Mouse (Mus musculus) right cerebral cortex, adult 2 months (tissue): ENCODE data around the gene Arid3b.
"Not testable (repeated sequence)": the region's sequence is repeated elsewhere in the genome, so short reads cannot be mapped to it uniquely, and the experiment has no call there.

Experiments
- DNase-seq, 2 experiments: peaks; one replicate each; pipeline ENCODE4 v3.0.0; 2021 to 2022; ENCODE audit warnings: low spot score in 2 of 2

Gene Arid3b

DNA sequence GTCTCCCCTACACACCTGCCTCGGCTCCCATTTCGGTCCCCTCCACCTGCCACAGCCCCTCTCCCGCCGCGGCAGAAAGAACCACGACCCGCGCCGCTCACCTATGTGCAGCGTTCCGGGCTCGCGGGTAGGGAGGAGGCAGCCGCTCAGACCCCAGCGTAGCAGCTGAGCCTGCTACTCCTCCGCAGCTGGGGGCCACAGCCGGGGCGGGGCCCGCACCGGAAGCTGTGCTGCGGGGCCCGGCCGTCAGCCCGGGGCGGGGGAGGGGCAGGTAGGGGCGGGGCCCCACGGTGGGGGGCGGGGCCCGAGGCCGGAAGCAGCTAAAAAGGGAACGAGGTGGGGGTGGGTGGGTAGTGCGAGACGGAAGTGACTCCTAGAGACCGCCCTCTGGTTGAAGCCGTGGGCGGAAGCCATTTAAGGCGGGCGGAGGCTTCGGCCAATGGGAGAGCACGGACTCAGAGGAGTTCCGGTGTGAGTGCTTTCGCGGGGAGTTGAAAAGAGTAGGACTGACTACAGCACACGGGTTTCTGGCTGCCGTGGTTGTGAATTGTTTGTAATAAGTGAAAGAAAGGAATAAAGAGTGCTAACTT, at the start of gene Arid3b:
Arid3b (minus strand) TSS at position 213 of the 590 bp plus-strand sequence.
- DNase-seq: peak; percentile 88 to 93

DNA sequence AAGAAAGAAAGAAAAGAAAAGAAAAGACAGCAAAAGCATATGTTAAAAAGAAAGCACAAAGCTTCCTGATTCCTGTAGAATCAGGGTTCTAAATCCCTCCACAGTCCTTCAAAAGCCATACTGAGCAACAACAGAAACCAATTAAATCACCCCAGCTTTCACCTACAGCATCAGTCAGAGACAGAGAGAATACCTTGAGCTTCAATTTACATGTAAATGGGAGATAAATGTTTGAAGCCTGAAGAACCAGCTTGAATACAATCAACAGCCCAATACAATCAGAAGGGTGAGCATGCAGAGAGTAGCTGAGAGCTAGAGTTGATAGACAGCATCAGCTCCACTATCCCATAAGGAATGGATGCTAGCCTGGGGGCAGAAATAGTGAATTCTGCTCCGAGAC, 46.8 kb upstream of the Arid3b start:
- DNase-seq: no peak

DNA sequence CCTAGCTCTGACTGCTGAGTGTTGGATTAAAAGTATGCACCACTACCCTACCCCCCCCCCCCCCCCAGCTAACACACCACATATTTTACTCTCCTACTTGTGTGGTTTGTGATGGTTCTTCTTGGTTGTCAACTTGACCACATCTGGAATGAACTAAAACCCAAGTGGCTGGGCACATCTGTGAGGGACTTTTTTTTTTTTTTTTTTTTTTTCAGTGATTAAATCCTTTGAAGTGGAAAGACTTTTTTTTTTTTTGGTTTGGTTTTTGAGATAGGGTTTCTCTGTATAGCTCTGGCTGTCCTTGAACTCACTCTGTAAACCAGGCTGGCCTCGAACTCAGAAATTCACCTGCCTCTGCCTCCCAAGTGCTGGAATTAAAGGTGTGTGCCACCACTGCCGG, 45.2 kb upstream of the Arid3b start:
- not testable (repeated sequence) for DNase-seq

DNA sequence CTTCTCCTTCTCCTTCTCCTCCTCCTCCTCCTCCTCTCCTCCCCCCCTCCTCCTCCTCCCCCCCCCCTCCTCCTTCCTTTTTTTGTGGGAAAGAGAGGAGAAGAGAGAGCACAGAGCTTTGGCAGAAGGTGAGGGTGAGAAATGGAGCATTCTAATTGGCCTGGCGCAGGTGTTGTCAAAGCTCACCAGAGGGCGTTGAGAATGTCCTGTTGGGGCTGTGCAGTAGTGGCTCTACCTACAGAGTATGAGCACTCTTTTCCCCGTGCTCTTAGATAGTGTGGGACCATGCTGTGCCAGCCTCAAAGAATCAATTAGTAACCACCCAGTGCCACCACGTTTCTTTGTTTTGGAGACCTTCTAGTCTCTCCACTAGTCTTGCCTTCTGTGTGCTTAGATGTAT, 43.7 kb upstream of the Arid3b start:
- no peak for DNase-seq

DNA sequence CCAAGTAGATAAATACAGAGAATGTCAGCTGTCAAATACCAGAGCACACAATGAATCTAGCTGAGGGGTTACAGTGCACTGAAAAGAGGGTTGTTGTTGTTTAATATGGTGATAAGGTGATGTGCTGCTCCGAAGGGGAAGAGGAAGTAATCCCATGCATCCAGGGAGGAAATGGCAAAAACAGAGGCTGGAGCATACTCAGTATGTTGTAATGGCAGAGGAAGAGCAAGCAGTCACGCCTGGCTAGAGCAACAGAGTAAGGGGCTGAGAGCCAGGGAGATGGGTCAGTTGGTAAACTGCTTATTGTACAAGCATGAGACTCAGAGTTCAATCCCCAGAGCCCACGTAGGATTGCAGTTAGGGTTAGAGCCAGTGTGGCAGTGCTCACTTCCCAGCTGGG, 42.6 kb upstream of the Arid3b start:
- no peak for DNase-seq

DNA sequence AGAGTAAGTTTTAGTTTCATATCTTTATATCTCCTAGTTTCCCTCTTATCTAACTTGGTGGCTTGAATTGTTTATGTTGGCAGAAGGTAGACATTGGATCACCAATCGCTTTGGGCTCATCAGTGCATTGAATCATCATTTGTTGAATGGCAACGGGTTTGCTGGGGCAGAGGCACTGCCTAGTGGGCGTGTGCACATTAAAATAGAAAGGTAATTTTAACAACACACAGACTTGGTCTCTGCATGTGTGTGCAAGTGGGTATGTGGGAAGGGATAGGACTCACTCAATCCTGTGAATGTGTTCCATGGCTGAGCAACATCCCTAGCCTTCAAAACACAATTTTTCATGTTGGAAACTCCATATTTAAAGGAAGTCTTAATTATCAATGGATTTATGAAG, 38.4 kb upstream of the Arid3b start:
- DNase-seq: peak in 1 of 2 experiments; percentile 16

DNA sequence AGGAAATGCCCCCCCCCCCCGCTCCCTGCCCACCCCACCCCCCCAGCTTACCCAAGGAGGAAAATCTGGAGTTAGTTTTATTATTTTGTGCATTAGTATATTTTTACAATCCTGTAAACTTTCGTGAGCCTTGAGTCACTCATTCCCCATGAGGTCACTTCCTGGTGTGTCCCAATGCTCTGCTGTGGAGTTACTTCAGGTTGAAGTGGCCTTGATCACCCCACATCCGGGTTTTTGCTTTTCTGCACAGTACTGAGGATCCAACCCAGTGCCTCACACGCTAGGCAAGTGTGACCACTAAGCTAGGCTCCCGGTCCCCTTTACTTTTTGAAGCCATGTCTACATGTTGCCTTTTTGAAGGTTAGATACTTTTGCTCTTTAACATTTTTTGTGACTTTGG, 37.5 kb upstream of the Arid3b start:
- no peak for DNase-seq

DNA sequence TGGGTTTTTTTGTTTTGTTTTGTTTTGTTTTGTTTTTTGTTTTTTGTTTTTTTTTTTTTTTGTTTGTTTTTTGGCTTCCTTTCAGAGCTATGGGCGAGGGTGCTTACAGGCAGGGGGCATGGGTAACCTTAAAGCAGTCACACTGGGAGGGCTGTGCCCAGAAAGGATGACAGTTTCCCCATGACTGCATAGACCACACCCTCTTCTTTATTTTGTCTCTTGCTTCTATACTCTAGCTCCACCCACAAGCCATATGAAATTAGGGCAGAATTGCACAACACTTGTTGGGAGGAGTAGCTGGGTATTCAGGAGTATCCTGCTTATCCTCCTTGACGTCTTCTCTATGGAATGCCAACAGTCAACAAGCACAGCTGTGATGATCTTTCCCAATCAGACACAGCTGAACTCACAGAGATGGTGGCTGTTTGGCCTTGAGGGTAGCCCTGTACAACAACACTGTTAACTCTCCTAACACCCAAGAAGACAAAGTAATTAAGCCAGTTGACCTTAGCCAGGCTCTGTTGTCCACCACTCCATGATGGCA, 33.8 kb upstream of the Arid3b start:
- DNase-seq: no peak

DNA sequence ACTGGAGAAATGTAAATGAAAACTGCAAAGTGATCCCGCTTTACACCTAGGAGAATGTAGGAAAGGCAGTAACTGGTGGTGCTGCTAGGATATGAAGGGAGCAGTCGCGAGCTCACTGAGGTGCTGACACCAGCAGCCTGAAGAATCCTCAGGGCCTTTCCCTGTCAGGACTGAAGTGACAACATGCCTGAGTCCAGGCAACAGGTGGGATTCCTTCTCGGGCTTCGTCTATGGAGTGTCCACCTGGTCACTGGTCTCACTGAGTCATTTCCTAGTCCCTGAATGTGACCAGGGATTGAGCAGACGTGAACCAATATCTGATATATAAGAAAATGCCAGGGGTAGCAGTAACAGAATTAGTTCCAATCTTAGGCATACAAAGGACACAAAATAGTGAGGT, 32.2 kb upstream of the Arid3b start:
- DNase-seq: no peak

DNA sequence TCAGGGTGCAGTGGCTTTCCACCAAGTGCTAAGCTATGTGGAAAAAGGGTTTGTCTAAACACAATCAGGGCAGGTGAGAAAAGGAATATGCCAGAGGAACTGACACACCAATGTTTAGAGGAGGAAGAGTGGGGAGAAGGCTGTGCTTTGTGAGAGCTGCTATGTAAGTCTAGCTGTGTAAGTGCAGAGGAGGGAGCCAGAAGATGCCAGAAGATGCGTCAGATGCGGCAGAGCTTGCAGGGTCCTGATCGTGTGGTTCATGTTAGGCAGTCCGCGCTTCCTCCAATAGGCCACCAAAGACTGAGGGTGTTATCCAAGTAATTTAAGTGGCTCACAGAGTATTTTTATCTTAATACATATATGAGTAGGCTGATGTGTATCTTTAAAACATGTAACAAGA, 31.3 kb upstream of the Arid3b start:
- DNase-seq: peak in 1 of 2 experiments; percentile 12

DNA sequence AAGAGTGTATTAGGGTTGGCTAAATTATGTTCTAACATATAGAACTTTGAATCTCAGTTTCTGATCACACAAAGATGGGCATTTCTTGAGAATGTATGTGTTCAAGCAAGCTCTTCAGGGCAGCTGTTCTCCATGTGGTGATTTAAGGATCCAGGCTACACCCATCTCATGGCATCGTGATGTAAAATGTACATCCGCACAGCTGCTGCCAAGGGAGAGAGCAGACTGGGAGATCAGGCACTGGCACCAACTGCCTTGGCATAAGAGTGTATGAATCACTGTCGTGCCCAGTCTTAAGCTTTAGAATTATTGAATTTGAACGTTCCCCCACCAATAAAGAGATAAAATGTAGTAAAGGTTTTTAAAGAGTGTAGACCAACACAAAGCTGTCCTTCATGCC, 30.6 kb upstream of the Arid3b start:
- DNase-seq: peak; percentile 41 to 57

DNA sequence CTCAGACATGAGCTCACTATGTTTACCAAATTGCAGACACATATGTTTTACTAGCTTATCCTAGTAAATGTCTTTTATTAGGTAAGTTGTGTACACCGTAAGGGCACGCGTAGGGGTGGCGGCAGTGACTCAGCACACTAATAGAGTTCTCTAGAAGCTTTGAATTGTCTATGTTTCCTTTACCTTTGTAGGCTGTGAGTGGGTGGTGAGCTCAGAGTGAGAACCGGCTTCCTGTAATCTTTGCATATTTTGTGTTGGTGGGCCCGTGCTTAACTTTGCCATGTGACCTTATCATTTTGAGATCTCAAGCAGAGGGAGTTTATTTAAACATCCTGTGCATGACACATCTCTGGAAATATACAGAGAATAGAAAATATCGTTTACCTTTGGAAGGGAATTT, 29.9 kb upstream of the Arid3b start:
- DNase-seq: peak; percentile 60 to 64

DNA sequence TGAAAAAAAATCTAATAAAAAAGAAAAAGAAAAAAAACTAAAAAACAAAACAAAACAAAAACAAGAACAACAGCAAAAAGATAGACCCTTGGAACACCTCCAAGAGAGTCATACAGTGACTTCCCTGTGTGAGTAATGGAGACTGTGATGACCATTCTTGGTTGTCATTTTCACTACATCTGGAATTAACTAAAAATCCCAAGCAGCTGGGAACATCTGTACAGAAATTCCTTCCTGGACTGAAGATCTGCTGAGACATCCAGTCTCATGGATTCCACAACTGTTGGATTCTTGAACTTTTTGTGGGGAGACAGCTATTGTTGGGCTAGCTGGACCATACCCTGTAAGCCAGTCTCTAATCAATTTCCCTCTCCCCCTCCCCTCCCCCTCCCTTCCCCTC, 27.7 kb upstream of the Arid3b start:
- DNase-seq: no peak

DNA sequence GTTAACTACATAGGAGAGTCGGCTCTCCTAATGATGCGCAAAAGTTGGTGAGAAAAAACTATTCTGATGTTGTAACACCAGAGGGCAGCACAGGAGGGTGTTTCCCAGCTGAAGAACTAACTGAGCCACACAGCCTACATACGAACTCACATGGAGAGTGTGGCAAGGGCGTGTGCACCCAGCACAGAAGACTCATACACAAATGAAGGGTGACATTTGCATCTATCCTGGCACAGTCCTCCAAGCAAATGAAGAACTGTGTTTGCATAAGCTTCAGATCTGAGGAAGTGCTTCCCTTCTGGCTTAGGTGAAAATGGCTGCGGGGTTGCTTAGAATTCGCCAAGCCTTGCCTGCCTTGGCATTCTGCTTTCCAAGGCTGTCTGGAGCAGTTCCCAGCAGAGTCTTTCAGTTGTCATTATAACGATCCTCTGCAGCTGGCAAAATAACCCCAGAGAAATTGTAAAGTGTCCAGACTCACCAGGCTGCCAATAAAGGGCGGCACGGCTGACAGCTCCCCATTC, 25.4 kb upstream of the Arid3b start:
- DNase-seq: peak; percentile 73

DNA sequence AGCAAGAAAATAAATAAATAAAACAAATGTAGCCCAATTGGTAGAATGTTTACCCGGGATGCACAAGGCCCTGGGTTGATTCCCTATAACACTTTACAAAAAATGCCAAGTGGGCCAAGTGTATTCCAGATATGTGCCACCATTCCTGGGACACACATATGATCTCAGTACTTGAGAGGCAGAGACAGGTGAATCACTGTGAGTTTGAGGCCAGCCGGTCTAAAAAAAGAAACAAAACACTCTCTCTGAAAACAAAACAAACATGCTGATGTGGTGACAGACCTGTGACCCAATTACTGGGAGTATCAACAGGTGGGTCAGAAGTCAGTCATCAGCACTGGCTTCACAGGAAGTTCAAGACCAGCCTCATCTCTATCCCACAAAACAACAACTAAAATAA, 19.9 kb upstream of the Arid3b start:
- no peak for DNase-seq

DNA sequence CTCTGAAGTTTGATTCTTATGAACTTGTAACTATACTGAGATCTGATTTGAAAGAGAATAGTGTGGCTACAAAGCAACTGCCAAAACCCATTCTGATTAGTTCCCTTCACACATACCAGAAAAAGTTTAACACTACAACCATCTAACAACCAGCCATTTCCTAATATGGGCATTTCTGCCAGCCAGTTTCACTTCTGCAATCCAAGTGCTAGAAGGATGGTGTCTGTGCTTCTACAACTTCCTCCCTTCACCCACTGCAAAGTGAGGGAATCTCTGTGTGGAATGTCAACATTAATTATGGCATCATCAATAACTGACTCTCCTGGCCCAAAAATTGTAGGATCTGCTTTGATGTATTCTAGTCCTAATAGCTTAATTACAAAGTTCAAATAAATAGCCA, 17.7 kb upstream of the Arid3b start:
- DNase-seq: no peak

DNA sequence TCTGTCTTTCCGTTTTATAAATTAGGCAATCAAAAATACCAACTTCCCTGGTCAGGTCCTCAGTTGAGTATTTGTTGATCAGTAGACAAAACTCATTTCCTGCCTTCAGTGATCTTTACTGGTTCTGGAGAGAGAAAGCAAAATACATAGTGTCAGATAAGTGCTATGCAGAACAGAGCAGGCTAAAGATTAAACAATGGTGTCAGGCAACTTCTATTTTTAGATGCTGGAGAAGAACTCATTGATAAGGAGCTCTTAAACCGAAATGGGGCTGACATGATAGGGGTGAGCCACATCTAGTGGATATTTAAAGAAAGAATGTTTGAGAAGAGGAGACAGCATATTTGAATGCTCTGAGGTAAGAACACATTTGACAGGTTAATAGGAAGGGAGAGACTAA, 2.4 kb upstream of the Arid3b start:
- DNase-seq: no peak

DNA sequence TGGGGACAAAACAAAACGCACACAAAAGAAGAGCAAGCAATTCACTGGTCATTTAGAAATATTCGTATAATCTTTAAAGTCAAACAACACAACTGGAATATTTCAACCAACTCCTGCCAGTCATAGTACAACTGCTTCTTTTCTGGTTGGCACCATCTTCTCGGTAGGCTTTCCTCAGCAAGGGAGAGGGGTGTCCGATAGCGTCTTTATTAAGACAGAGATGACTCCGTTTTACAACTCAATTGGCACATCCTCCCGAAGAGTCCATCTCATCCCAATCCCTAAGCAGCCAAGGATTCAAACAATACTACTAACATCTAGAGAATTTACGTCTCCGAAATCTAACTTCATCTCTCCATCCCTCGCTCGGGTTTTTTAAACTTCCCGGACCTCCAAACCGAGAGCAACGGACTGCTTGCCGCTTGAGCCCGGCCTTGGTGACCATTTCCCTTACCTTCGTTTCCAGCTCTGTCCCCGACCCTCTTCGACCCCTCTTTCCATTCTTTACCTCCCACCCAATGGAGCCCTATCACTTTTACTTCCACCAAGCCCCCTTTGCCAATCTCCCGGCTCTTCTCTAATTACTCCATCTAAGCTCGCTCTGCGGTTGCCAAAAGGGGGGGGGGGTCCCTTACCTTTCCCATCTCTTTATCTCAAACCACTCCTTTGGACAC, 615 bp downstream of the Arid3b start:
- no peak for DNase-seq

DNA sequence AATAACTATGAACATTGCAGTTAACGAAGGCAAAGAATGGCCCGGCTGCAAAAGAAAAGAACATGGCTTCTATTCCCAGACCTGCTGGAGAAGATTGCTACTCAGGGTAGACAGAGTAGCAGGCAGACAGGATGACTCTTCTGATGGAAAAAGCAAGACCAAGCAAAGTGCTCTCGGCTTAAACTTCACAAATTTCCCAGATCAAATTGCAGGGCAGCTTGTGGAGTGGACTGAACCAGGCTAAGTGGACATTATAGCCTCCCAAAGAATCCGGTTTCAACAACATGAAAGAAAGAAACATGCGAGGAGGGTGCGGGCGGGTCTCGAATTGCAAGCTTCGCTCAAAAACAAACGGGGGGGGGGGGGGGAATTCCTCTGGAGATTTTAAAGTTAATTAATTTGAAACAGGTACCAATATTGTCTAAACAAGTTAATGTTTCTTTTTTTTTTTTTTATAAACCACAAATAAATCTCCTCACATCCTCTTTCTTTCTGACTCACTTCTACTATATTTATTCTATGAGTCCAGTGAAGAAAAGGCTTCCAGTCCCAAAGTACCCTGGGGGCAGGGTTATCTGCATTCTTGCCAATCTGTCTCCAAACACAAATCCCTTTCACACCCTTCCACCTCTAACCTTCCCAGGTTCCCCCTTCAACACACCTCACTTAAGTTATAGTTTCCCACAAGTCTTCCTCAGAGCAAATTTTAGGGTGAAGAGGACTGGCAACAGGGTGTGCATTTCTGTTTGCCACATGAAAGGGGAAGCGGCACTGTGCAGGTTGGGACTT, 1.8 kb downstream of the Arid3b start:
- DNase-seq: no peak

DNA sequence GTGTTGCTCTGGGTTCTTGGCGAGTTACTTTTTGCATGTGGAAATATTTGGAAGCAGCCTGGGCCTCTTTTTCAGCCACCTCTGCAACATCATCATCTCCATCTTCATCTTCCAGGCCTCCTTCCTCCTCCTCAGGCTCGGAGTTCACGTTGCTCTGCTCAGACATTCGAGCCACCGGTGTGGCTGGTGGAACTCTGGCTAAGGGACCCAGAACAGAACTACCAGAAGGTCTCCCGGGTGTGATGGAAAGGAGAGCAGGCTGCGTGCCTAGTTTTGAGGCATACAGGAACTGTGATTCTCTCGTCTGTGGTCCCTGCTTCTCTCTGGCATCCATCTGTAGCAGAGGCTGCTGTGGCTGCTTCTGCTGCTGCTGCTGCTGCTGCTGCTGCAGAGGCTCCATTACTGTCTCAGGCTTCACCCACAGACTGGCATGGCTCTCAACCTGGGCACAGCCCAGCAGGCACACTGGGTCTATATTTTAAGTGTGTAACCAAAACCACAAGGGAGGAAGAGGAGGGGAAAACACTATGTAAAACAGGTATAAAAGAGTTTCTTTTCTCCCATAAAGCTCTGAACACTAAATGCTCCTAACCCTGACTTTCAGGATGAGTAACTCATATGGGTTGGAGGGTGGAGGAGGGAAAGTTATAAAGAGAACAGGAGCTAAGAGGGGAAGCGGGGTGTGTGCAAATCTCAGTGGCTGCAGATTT, 2.7 kb downstream of the Arid3b start:
- no peak for DNase-seq

DNA sequence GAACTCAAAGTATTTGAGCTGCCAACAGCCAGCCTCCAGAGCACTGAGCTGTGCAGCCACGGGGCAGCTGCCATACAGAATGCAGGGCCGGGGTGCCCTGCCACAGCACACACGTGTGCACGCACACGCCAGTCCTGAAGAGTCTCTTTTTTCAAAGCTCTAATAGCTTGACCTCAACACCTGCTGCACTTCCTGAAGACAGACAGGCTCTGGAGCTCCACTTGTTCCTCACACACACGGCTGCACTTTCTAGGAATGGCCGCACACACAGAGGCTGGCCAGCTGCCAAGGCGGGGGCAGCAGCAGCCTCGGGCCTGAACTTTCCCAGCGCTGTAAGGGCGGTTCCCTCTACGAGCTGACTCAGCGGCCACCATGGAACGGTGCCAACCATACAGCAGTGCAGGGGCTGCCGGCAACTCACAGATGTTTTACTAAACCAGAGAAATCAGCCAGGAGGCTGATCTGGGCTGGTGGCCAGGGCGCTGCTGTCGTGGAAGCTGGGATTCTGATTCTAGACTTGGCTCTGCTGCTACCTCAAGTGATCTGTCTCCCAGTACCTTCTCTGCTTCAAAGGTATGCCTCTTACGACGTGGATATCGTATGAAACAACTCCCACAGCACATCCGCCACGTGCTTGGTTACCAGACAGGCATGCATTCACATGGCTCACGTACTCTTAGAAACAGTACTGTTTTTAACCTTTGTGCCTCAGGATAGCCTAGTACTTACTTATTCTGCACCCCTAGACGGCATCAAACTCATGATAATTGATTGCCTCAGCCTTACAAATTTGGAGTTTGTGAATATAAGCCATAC, 5.1 kb downstream of the Arid3b start:
- DNase-seq: peak; percentile 94
